Mouse (Mus musculus) megakaryocyte, embryonic 14.5 days (primary cell): Measurements from ENCODE around the gene Agap3.

Experiments used
- FLI1 ChIP-seq: IDR thresholded peaks from 2 replicates; pipeline ENCODE4 v1.6.1; 2012; ENCODE audit warnings: low read length, inconsistent platforms, mixed read lengths
- GATA1 ChIP-seq: IDR thresholded peaks from 3 replicates; pipeline ENCODE4 v1.6.1; 2012; ENCODE audit warnings: mixed read lengths, low read length, inconsistent platforms, borderline replicate concordance

DNA sequence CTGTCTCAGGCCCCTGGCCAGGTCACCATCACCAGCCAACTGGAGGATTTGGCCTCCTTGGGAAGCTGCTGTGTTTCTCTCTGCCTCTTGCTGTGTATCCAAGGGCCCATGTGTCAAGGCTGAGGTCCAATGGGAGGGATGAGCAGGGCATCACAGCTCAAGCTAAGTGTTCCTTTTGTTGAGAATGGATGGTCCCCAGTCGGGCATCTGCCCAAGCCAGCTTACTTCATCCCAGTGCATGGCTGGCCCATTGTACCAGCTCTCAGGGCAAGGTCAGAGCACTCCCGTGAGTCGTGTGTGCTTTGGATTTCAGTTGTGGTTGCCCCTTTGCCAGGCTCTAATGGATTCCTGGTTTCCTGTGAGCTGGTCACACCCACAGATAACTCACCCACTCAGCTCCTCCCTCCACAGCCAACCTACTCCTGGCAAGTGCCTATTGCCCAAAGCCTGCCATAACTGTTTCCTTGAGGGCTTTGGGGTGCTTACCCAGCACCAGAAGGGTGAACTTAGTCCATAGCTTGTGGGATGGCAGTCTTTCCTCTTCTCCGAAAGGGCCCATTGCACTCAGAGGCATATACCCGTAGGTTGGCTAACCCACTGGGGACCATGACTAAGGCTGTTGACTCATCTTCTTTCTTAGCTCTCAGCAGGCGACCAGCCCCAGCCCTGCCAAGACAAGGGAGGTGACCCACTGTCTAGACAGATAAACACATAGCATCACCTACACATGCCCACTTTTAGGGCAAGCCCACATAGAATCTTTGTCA lies 47.2 kb upstream of the Agap3 start:
- TF ChIP-seq GATA1 (no peak), FLI1 (no peak)
